Mouse (Mus musculus) liver, embryonic 11.5 days (tissue): ENCODE data around the gene Sh3yl1. TPM values are rescaled to one million over a fixed set of nuclear protein-coding genes. Genes with fewer than 3 reads are reported as not detected.

Source experiments
- ATAC-seq: fragments of 200-750 bp; cut with Nextera tagmentation; replicated peaks from 2 replicates; pipeline ENCODE4 v1.8.0; 2017; ENCODE audit warnings: moderate number of reproducible peaks, mild to moderate bottlenecking, moderate TSS enrichment, moderate library complexity; ENCODE audit not compliant: low FRiP score
- DNase-seq: peaks from one replicate; pipeline ENCODE4 v3.0.0-alpha.2; 2017; ENCODE audit warnings: low spot score
- H3K27ac ChIP-seq: fragments of 300-500 bp; sonication (generic); 2 replicates; pipeline ENCODE4 v1.5.1; 2014; ENCODE audit warnings: mild to moderate bottlenecking, low read depth, low read length, control low read depth
- H3K27me3 ChIP-seq: fragments of 300-500 bp; sonication (generic); replicated peaks from 2 replicates; pipeline ENCODE4 v1.6.1; 2014; ENCODE audit warnings: low read length, mixed read lengths; ENCODE audit not compliant: control insufficient read depth, insufficient read depth
- H3K36me3 ChIP-seq: fragments of 300-500 bp; sonication (generic); 2 replicates; pipeline ENCODE4 v1.6.1; 2014; ENCODE audit warnings: mild to moderate bottlenecking, low read length, moderate library complexity, mixed read lengths; ENCODE audit not compliant: control insufficient read depth, insufficient read depth
- H3K4me1 ChIP-seq: fragments of 300-500 bp; sonication (generic); replicated peaks from 2 replicates; pipeline ENCODE4 v1.6.1; 2014; ENCODE audit warnings: low read length, mixed read lengths; ENCODE audit not compliant: control insufficient read depth, insufficient read depth
- H3K4me2 ChIP-seq: fragments of 300-500 bp; sonication (generic); 2 replicates; pipeline ENCODE4 v1.6.1; 2014; ENCODE audit warnings: mild to moderate bottlenecking, control low read depth, moderate library complexity
- H3K4me3 ChIP-seq: fragments of 300-500 bp; sonication (generic); 2 replicates; pipeline ENCODE4 v1.5.1; 2014; ENCODE audit warnings: low read depth, low read length, control low read depth
- H3K9ac ChIP-seq: fragments of 300-500 bp; sonication (generic); 2 replicates; pipeline ENCODE4 v1.6.1; 2014; ENCODE audit warnings: low read depth, low read length, control low read depth
- H3K9me3 ChIP-seq: fragments of 300-500 bp; sonication (generic); 2 replicates; pipeline ENCODE4 v1.6.1; 2016; ENCODE audit warnings: low read length, inconsistent platforms, mixed read lengths; ENCODE audit not compliant: control insufficient read depth
- WGBS: fragments of 180-500 bp; shearing (Covaris S2); extraction: QIAGEN DNeasy Blood & Tissue Kit; methylation state at CpG from one replicate; pipeline ENCODE4 v1.1.7; 2014; 5-methylcytosine and 5-hydroxymethylcytosine counted together
- polyA plus RNA-seq: library from polyadenylated mRNA; unstranded; fragments of >200 nt; fragmentation: Nextera tagmentation; extraction: Ambion mirVana; gene quantifications from 2 replicates; pipeline ENCODE4 v1.2.1, GENCODE M21; 2014

Sh3yl1 gene
- 19.9 and 20.8 TPM in 2 replicates for polyA plus RNA-seq

DNA sequence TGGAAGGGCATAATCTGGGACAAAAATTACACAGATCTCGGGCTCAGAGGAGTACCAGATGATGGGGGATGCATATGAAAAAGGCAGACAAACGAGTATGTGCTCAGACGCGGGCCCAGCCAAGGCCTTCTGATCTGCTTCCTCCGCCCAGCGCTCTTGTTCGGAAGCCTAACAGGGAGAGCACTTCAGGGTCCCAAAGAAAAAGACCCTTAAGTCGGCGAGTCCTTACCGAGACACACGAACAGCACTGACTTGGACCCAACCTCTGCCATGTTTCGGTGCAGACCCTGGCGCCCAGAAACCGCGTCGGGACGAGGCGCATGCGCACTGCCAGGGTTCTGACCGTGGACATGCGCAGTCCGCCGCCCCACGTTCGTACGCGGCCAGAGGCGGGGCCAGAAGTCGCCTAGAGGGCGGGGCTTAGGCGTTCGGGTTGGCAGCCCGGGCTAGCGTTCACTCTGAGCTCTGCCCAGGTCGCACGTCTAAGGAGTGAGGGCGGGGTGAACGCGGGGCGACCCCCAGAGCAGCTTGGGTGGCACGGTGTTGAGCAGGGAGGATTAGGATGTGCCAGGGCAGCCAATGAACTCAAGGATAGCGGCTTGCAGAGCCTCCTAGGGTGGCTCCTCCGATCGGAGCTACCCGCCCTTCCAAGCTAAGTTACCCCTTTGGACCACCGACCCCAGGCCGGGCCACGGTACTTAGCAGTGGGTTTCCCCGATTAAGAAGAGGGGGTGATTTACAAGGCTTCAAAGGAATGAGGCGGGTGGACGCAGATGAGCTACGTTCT is at the start of gene Sh3yl1, which contains the start of gene Acp1:
TSS of gene Sh3yl1 (plus strand) at position 408 of the 787 bp plus-strand sequence.
TSS of gene Acp1 (minus strand) at position 329 of the 787 bp plus-strand sequence.
- peaks cover 10% of the 10 kb centered on the region for H3K4me1 ChIP-seq
- under 1% methylated on average over 52 of the region's 52 CpGs for WGBS
- 0 out of 2 replicates have a peak, but pooled peaks cover 2% of the 10 kb centered on the region for H3K36me3 ChIP-seq
- H3K27ac ChIP-seq = peak within 1 kb of the TSS; percentile 89
- peak within 1 kb of the TSS; percentile 70 for H3K4me3 ChIP-seq
- DNase-seq = peak; percentile 88
- H3K27me3 ChIP-seq = no peaks in the 10 kb centered on the region
- peak; percentile 88 for ATAC-seq
- H3K9ac ChIP-seq = peak within 1 kb of the TSS; percentile 77
- peak within 1 kb of the TSS; percentile 89 for H3K4me2 ChIP-seq
- H3K9me3 ChIP-seq = no peaks in the 10 kb centered on the region

GRCm38 (mm10) chr12:30864347-30864746 is 47.1 kb upstream of the Sh3yl1 start:
- DNase-seq (no peak), ATAC-seq (no peak)
- Histone ChIP-seq H3K9ac (no peak overlapping the region), H3K4me1 (no peaks in the 10 kb centered on the region), H3K9me3 (no peaks in the 10 kb centered on the region), H3K27ac (no peak overlapping the region), H3K36me3 (no peaks in the 10 kb centered on the region), H3K4me3 (no peak overlapping the region), H3K27me3 (no peaks in the 10 kb centered on the region), H3K4me2 (no peak overlapping the region)
- WGBS = 55% methylated on average over 2 of the region's 2 CpGs

- DNase-seq = no peak
- Histone ChIP-seq H3K27me3 (no peaks in the 10 kb centered on the region), H3K27ac (no peak overlapping the region), H3K4me2 (no peak overlapping the region), H3K4me1 (no peaks in the 10 kb centered on the region), H3K36me3 (no peaks in the 10 kb centered on the region), H3K4me3 (no peak overlapping the region), H3K9ac (no peak overlapping the region), H3K9me3 (no peaks in the 10 kb centered on the region)
- 68% methylated on average over 4 of the region's 4 CpGs for WGBS
- ATAC-seq = no peak
These were observed 45.7 kb upstream of the Sh3yl1 start for GRCm38 (mm10) chr12:30865781-30866180.

DNA sequence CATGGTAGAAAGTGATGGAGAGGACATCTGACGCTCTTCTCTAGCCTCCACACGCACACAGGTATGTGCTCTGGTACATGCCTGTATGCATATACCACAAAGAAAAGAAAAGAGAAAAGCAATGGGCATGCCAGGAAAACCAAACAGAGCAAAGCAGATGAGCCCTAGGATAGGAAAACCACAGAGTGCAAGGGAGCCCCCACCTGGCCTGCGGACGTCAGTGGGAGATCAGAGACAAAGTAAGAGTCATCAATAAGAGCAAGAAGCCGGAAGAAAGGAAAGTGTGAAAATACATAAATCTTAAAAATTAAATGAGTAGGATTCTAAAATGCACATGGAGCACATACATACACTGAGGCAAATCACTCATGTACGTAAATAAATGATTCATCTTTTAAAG is 32.0 kb upstream of the Sh3yl1 start:
- Histone ChIP-seq H3K36me3 (no peaks in the 10 kb centered on the region), H3K4me2 (no peak overlapping the region), H3K4me3 (no peak overlapping the region), H3K4me1 (peaks cover 2% of the 10 kb centered on the region; the same call in 1 of the 2 replicates), H3K9ac (no peak overlapping the region), H3K9me3 (no peaks in the 10 kb centered on the region), H3K27me3 (peaks cover 28% of the 10 kb centered on the region), H3K27ac (no peak overlapping the region)
- WGBS = 62% methylated on average over 6 of the region's 6 CpGs
- DNase-seq (no peak), ATAC-seq (no peak)

- 27% methylated on average over 4 of the region's 4 CpGs for WGBS
- Histone ChIP-seq H3K4me2 (peak overlapping the region; percentile 70), H3K27ac (no peak overlapping the region), H3K9ac (no peak overlapping the region), H3K4me3 (peak overlapping the region; percentile 42), H3K36me3 (no peaks in the 10 kb centered on the region), H3K27me3 (peaks cover 51% of the 10 kb centered on the region), H3K9me3 (no peaks in the 10 kb centered on the region), H3K4me1 (peaks cover 3% of the 10 kb centered on the region; the same call in 1 of the 2 replicates)
- ATAC-seq (no peak), DNase-seq (no peak)
These were observed 27.9 kb upstream of the Sh3yl1 start for GRCm38 (mm10) chr12:30883592-30883985.

GRCm38 (mm10) chr12:30883986-30884621 is 27.4 kb upstream of the Sh3yl1 start, which contains the start of gene Alkal2:
Gene Alkal2 (plus strand): TSS chr12:30884322.
- H3K27ac ChIP-seq = no peak within 1 kb of the TSS
- peaks cover 51% of the 10 kb centered on the region for H3K27me3 ChIP-seq
- H3K4me2 ChIP-seq = peak within 1 kb of the TSS; percentile 70
- 1% methylated on average over 58 of the region's 58 CpGs for WGBS
- ATAC-seq = 0 out of 2 replicates have a peak, but pooled peaks have one; percentile 20
- H3K36me3 ChIP-seq = no peaks in the 10 kb centered on the region
- no peak for DNase-seq
- no peaks in the 10 kb centered on the region for H3K9me3 ChIP-seq
- peaks cover 3% of the 10 kb centered on the region; the same call in 1 of the 2 replicates for H3K4me1 ChIP-seq
- no peak within 1 kb of the TSS for H3K9ac ChIP-seq
- peak within 1 kb of the TSS; percentile 42 for H3K4me3 ChIP-seq

- Histone ChIP-seq H3K36me3 (no peaks in the 10 kb centered on the region), H3K27ac (no peak overlapping the region), H3K9ac (no peak overlapping the region), H3K4me1 (peaks cover 3% of the 10 kb centered on the region; the same call in 1 of the 2 replicates), H3K4me2 (peak overlapping the region; percentile 70), H3K4me3 (peak overlapping the region; percentile 42), H3K27me3 (peaks cover 51% of the 10 kb centered on the region), H3K9me3 (no peaks in the 10 kb centered on the region)
- 9% methylated on average over 39 of the region's 39 CpGs for WGBS
- ATAC-seq (0 out of 2 replicates have a peak, but pooled peaks have one; percentile 15), DNase-seq (no peak)
These were observed 26.7 kb upstream of the Sh3yl1 start for GRCm38 (mm10) chr12:30884622-30885230.

- Histone ChIP-seq H3K27me3 (peaks cover 51% of the 10 kb centered on the region), H3K4me1 (peaks cover 3% of the 10 kb centered on the region; the same call in 1 of the 2 replicates), H3K9ac (no peak overlapping the region), H3K4me3 (no peak overlapping the region), H3K9me3 (no peaks in the 10 kb centered on the region), H3K4me2 (no peak overlapping the region), H3K36me3 (no peaks in the 10 kb centered on the region), H3K27ac (no peak overlapping the region)
- ATAC-seq (no peak), DNase-seq (no peak)
- WGBS = 76% methylated on average over 6 of the region's 6 CpGs
These were observed 25.6 kb upstream of the Sh3yl1 start for GRCm38 (mm10) chr12:30885891-30886290.
